8 mouse cellular contexts compared by ENCODE assay signal in genomic region chr5:29735557-29736061, GRCm38 (mm10). TPM values are rescaled to one million over a fixed set of nuclear protein-coding genes. Genes with fewer than 3 reads are reported as not detected.
DNase-seq lines count a peak whose midpoint lies in the region; ATAC-seq and TF ChIP-seq lines count a peak whose summit lies in the region.

Gene Dnajb6 (plus strand): TSS chr5:29735688.
Gene Gm5129 (minus strand): TSS chr5:29735936.

- peak within 1 kb of the TSS; percentile 64 for H3K4me2 ChIP-seq in embryonic facial prominence, embryonic 14.5 days (ENCODE audit: low read depth, low read length)
- peak within 1 kb of the TSS; percentile 51 for H3K4me2 ChIP-seq in limb, embryonic 14.5 days (replicated peaks; ENCODE audit: low read depth, low read length, severe bottlenecking)
- H3K4me2 ChIP-seq in midbrain, postnatal 0 days (ENCODE audit: low read depth, low read length, poor library complexity, severe bottlenecking): peak within 1 kb of the TSS; percentile 87

- H3K9me3 ChIP-seq in embryonic facial prominence, embryonic 14.5 days (ENCODE audit: control insufficient read depth, low read length): no peaks in the 10 kb centered on the region
- no peaks in the 10 kb centered on the region for H3K9me3 ChIP-seq in limb, embryonic 14.5 days (ENCODE audit: control insufficient read depth, low read length)
- H3K9me3 ChIP-seq in midbrain, postnatal 0 days (ENCODE audit: low read length): no peaks in the 10 kb centered on the region

- TF ChIP-seq POLR2A in limb, embryonic 14.5 days (IDR thresholded peaks at IDR 0.05; ENCODE audit: borderline replicate concordance, extremely low read depth, insufficient read depth, insufficient read length): peak; percentile 47; the same call in 1 of the 2 replicates

- whole genome bisulfite sequencing in embryonic facial prominence, embryonic 14.5 days: under 1% methylated on average over 43 of the region's 46 CpGs
- 0% methylated on average over 42 of the region's 46 CpGs for WGBS in limb, embryonic 14.5 days
- WGBS in midbrain, postnatal 0 days: under 1% methylated on average over 46 of the region's 46 CpGs

- no peaks in the 10 kb centered on the region for H3K36me3 ChIP-seq in embryonic facial prominence, embryonic 14.5 days (ENCODE audit: control insufficient read depth, insufficient read depth, low read length)
- H3K36me3 ChIP-seq in limb, embryonic 14.5 days (ENCODE audit: control insufficient read depth, insufficient read depth, low read length): no peaks in the 10 kb centered on the region
- no peaks in the 10 kb centered on the region for H3K36me3 ChIP-seq in midbrain, postnatal 0 days (ENCODE audit: insufficient read depth, low read length)

- no peak; the same call in 1 of the 2 replicates for TF ChIP-seq CTCF in midbrain, postnatal 0 days (IDR thresholded peaks at IDR 0.05)

- peaks cover 19% of the 10 kb centered on the region for H3K4me1 ChIP-seq in embryonic facial prominence, embryonic 14.5 days (ENCODE audit: control insufficient read depth, insufficient read depth, low read length)
- H3K4me1 ChIP-seq in limb, embryonic 14.5 days (ENCODE audit: control insufficient read depth, insufficient read depth, low read length): peaks cover 14% of the 10 kb centered on the region
- peaks cover 6% of the 10 kb centered on the region; the same call in 1 of the 2 replicates for H3K4me1 ChIP-seq in midbrain, postnatal 0 days (ENCODE audit: insufficient read depth, low read length)

- peak within 1 kb of the TSS; percentile 98 for H3K27ac ChIP-seq in embryonic facial prominence, embryonic 14.5 days (replicated peaks; ENCODE audit: low read depth, low read length)
- peak within 1 kb of the TSS; percentile 88 for H3K27ac ChIP-seq in limb, embryonic 14.5 days (replicated peaks; ENCODE audit: low read depth, low read length)
- H3K27ac ChIP-seq in midbrain, postnatal 0 days (ENCODE audit: low read depth, low read length): peak within 1 kb of the TSS; percentile 96

- peak; percentile 96 for DNase-seq in 3T3-L1 (ENCODE audit: low read depth, low spot score)
- DNase-seq in adrenal gland, postnatal 4 days (ENCODE audit: low spot score in 2 of 2): peak; percentile 95 to 97
- peak; percentile 96 for DNase-seq in embryonic facial prominence, embryonic 14.5 days (ENCODE audit: low spot score)
- DNase-seq in heart, adult 8-10 months (ENCODE audit: low spot score): peak; percentile 97
- peak; percentile 97 for DNase-seq in kidney, adult 9 months
- peak; percentile 92 for DNase-seq in limb, embryonic 14.5 days (ENCODE audit: low spot score)
- DNase-seq in midbrain, postnatal 0 days (ENCODE audit: low spot score): peak; percentile 97
- peak; percentile 96 to 98 for DNase-seq in spleen, postnatal 14 days (ENCODE audit: low spot score in 2 of 2)

- no peaks in the 10 kb centered on the region for H3K27me3 ChIP-seq in embryonic facial prominence, embryonic 14.5 days (replicated peaks; ENCODE audit: control insufficient read depth, insufficient read depth, low read length)
- H3K27me3 ChIP-seq in limb, embryonic 14.5 days (ENCODE audit: control insufficient read depth, insufficient read depth, low read length): no peaks in the 10 kb centered on the region
- no peaks in the 10 kb centered on the region for H3K27me3 ChIP-seq in midbrain, postnatal 0 days (ENCODE audit: insufficient read depth, low read length)

- H3K9ac ChIP-seq in embryonic facial prominence, embryonic 14.5 days (ENCODE audit: low read depth, low read length): peak within 1 kb of the TSS; percentile 94
- peak within 1 kb of the TSS; percentile 92 for H3K9ac ChIP-seq in limb, embryonic 14.5 days (ENCODE audit: low read depth, low read length, severe bottlenecking)
- H3K9ac ChIP-seq in midbrain, postnatal 0 days (replicated peaks; ENCODE audit: low read length, poor library complexity, severe bottlenecking): peak within 1 kb of the TSS; percentile 90

- ATAC-seq in embryonic facial prominence, embryonic 14.5 days (ENCODE audit: low read depth): peak; percentile 95
- ATAC-seq in limb, embryonic 14.5 days (ENCODE audit: low FRiP score, low read depth): peak; percentile 95
- peak; percentile 96 for ATAC-seq in midbrain, postnatal 0 days (ENCODE audit: low FRiP score)

- peak within 1 kb of the TSS; percentile 86 for H3K4me3 ChIP-seq in embryonic facial prominence, embryonic 14.5 days (ENCODE audit: low read depth, low read length)
- H3K4me3 ChIP-seq in limb, embryonic 14.5 days (replicated peaks; ENCODE audit: low read length): peak within 1 kb of the TSS; percentile 76
- H3K4me3 ChIP-seq in midbrain, postnatal 0 days (ENCODE audit: low read depth, low read length): peak within 1 kb of the TSS; percentile 79

RNA-seq across cellular contexts. Expression of gene Dnajb6, which starts in this region (rescaled TPM):
- total RNA-seq in adrenal gland, postnatal 4 days (2021): 100 to 1,000 TPM; 125 to 146 TPM
- polyA plus RNA-seq in embryonic facial prominence, embryonic 14.5 days (2014; fragmentation: Nextera tagmentation; extraction: Ambion mirVana): 131 and 133 TPM in 2 replicates
- 10 to 100 TPM; 79.5 to 84.4 (median 83.3) TPM for total RNA-seq in heart, adult 8-10 months (2022)
- 76.0 and 96.9 TPM in 2 replicates for polyA plus RNA-seq in limb, embryonic 14.5 days (2012; rRNA removed)
- 123 and 129 TPM in 2 replicates for polyA plus RNA-seq in limb, embryonic 14.5 days (2014; fragmentation: Nextera tagmentation; extraction: Ambion mirVana)
- total RNA-seq in midbrain, postnatal 0 days (2014; rRNA removed): 183 and 253 TPM in 2 replicates
- polyA plus RNA-seq in midbrain, postnatal 0 days (2015; fragmentation: Nextera tagmentation; extraction: Ambion mirVana): 347 and 362 TPM in 2 replicates

RNA-seq across cellular contexts. Expression of gene Gm5129, which starts in this region (rescaled TPM):
- 1 to 10 TPM in 1 of 2 experiments, not detected in 1; 1.3 TPM for total RNA-seq in adrenal gland, postnatal 4 days (2021)
- polyA plus RNA-seq in embryonic facial prominence, embryonic 14.5 days (2014; fragmentation: Nextera tagmentation; extraction: Ambion mirVana): 0.81 TPM in 1 of 2 replicates, not detected in the other
- total RNA-seq in heart, adult 8-10 months (2022): not detected
- polyA plus RNA-seq in limb, embryonic 14.5 days (2012; rRNA removed): 0.94 and 2.3 TPM in 2 replicates
- polyA plus RNA-seq in limb, embryonic 14.5 days (2014; fragmentation: Nextera tagmentation; extraction: Ambion mirVana): not detected in 2 replicates
- total RNA-seq in midbrain, postnatal 0 days (2014; rRNA removed): not detected in 2 replicates
- not detected in 2 replicates for polyA plus RNA-seq in midbrain, postnatal 0 days (2015; fragmentation: Nextera tagmentation; extraction: Ambion mirVana)

Comparison
In these comparisons a context has a peak if more than half of its experiments do, and no peak if none do; other contexts are left out.
1. Peak in every context shown above with its lines: DNase-seq, ATAC-seq, H3K4me3 ChIP-seq and H3K27ac ChIP-seq.